Mouse (Mus musculus) erythroblast, embryonic 14.5 days (primary cell): ENCODE measurements around the gene Dock6.

Source experiments
- GATA1 ChIP-seq: IDR thresholded peaks from 2 replicates; pipeline ENCODE4 v1.6.1; 2012; ENCODE audit warnings: low read length, inconsistent platforms, mixed read lengths
- TAL1 ChIP-seq: IDR thresholded peaks from 3 replicates; pipeline ENCODE4 v1.6.1; 2012; ENCODE audit warnings: low read length, inconsistent platforms, mixed read lengths

GRCm38 (mm10) chr9:21754003-21754402, 98.4 kb downstream of the Dock6 start:
- no peak for TF ChIP-seq GATA1
- no peak for TF ChIP-seq TAL1
